Mouse (Mus musculus) stomach, embryonic 14.5 days (tissue): ENCODE data around the gene Cemip. TPM values are rescaled to one million over a fixed set of nuclear protein-coding genes. Genes with fewer than 3 reads are reported as not detected.
A peak's percentile ranks its signal among the peaks of the same experiment; 100 is the strongest.

Experiments
- ATAC-seq: fragments of 200-750 bp; cut with Nextera tagmentation; 2 replicates; pipeline ENCODE4 v1.8.0; 2017; ENCODE audit warnings: low read depth, moderate TSS enrichment; ENCODE audit not compliant: insufficient number of reproducible peaks, insufficient read depth, low FRiP score
- H3K27ac ChIP-seq: fragments of 300-500 bp; sonication (generic); 2 replicates; pipeline ENCODE4 v1.5.1; 2014; ENCODE audit warnings: mild to moderate bottlenecking, low read length, moderate library complexity, mixed read lengths
- H3K27me3 ChIP-seq: fragments of 300-500 bp; sonication (generic); 2 replicates; pipeline ENCODE4 v1.6.1; 2014; ENCODE audit warnings: low read length, control low read depth, mixed read lengths; ENCODE audit not compliant: control insufficient read depth, insufficient read depth
- H3K36me3 ChIP-seq: fragments of 300-500 bp; sonication (generic); 2 replicates; pipeline ENCODE4 v1.6.1; 2014; ENCODE audit warnings: mild to moderate bottlenecking, control low read depth, low read length, moderate library complexity, mixed read lengths; ENCODE audit not compliant: control insufficient read depth, insufficient read depth
- H3K4me1 ChIP-seq: fragments of 300-500 bp; sonication (generic); 2 replicates; pipeline ENCODE4 v1.6.1; 2014; ENCODE audit warnings: low read length, control low read depth, mixed read lengths; ENCODE audit not compliant: control insufficient read depth, insufficient read depth
- H3K4me2 ChIP-seq: fragments of 300-500 bp; sonication (generic); replicated peaks from 2 replicates; pipeline ENCODE4 v1.6.1; 2014; ENCODE audit warnings: low read depth, low read length, control low read depth
- H3K4me3 ChIP-seq: fragments of 300-500 bp; sonication (generic); 2 replicates; pipeline ENCODE4 v1.5.1; 2014; ENCODE audit warnings: low read depth, low read length, control low read depth
- H3K9ac ChIP-seq: fragments of 300-500 bp; sonication (generic); replicated peaks from 2 replicates; pipeline ENCODE4 v1.6.1; 2014; ENCODE audit warnings: low read depth, mild to moderate bottlenecking, control low read depth, low read length, moderate library complexity, mixed read lengths
- H3K9me3 ChIP-seq: fragments of 300-500 bp; sonication (generic); 2 replicates; pipeline ENCODE4 v1.6.1; 2016; ENCODE audit warnings: low read depth, low read length, control low read depth; ENCODE audit not compliant: control insufficient read depth
- WGBS: fragments of 180-500 bp; shearing (Covaris S2); extraction: QIAGEN DNeasy Blood & Tissue Kit; methylation state at CpG from one replicate; pipeline ENCODE4 v1.1.7; 2014; 5-methylcytosine and 5-hydroxymethylcytosine counted together
- polyA plus RNA-seq: library from polyadenylated mRNA; unstranded; fragments of >200 nt; fragmentation: Nextera tagmentation; extraction: Ambion mirVana; gene quantifications from 2 replicates; pipeline ENCODE4 v1.2.1, GENCODE M21; 2014

Cemip gene
- polyA plus RNA-seq, 1 experiment from 2014 or later = 0.42 TPM

DNA sequence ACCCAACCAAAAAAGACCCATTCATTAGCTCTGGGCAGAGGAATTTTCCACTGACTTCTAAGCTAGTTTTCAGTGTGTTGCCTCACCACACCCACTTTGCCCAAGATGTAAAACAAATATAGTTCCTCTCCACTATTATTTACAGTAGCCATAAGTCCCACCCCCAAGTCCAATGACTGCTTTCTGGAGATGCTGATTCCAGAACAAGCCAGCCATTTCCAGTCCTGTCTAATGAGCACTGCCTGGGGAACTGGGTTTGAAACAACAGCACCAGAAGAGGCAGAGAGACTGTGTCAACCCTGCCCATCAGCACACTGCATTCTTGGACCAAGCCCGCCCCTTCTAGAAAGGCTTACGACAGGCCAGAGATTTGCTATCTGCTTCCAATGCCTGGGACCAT, 103.7 kb downstream of the Cemip start:
- no peaks in the 10 kb centered on the region for H3K4me1 ChIP-seq
- no peak overlapping the region for H3K4me2 ChIP-seq
- no peak overlapping the region for H3K9ac ChIP-seq
- 91% methylated on average over 2 of the region's 2 CpGs for whole genome bisulfite sequencing
- no peak overlapping the region for H3K4me3 ChIP-seq
- no peaks in the 10 kb centered on the region for H3K9me3 ChIP-seq
- ATAC-seq = 0 out of 2 replicates have a peak, but pooled peaks have one; percentile 14
- no peak overlapping the region for H3K27ac ChIP-seq
- no peaks in the 10 kb centered on the region for H3K36me3 ChIP-seq
- no peaks in the 10 kb centered on the region for H3K27me3 ChIP-seq

DNA sequence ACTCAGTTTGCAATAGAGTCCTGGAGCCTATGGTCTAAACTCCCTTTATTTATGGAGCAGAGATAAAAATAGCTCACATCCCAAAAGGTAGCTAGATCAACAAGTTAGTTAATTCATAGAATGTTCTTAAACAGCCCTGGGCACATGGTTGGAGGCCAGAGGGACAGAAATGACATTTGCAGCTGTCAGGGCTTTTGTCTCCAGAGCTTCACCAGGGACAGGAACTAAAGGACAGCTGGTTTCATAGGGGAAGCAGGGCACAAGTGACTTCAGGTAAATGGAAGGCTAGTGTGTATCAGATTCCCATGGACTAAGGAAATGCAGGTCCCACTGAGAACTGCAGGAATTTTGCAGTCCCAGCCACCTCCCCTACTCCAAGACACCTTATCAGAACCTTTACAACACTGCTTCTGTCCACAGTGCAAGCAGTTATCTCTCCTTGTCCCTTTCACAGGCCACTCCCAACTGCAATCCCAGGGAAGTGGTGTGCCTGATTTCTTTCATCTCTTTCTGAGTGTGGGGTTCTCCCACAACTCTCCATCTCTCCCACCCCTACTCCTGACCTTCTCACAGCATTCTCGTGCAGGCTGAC, 107.3 kb downstream of the Cemip start:
- Histone ChIP-seq H3K27me3 (no peaks in the 10 kb centered on the region), H3K4me2 (no peak overlapping the region), H3K36me3 (no peaks in the 10 kb centered on the region), H3K9ac (no peak overlapping the region), H3K27ac (no peak overlapping the region), H3K9me3 (no peaks in the 10 kb centered on the region), H3K4me3 (no peak overlapping the region), H3K4me1 (no peaks in the 10 kb centered on the region)
- WGBS = 19% methylated on average over 1 of the region's 1 CpGs
- no peak for ATAC-seq

DNA sequence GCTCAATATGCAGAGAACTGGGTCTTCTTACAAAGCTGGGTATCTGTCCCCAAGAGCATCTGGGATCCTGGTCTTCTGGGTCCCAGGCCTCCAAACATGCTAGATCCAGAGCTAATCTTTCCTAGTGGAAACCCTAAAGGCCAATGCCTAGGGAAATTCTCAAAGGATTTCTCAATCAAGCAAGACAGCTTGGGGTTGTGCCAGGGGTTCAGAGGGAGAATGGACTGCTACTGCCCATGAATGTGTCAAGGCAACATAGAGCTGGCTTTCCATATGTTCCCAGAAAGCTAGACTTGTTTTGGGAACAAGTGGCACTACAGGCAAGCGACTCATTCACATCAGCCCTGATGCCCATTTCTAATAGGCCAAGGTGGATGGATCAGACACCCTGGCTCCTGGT, 107.9 kb downstream of the Cemip start:
- no peaks in the 10 kb centered on the region for H3K27me3 ChIP-seq
- ATAC-seq = no peak
- H3K4me3 ChIP-seq = no peak overlapping the region
- 100% methylated on average over 1 of the region's 1 CpGs for WGBS
- no peak overlapping the region for H3K27ac ChIP-seq
- H3K9me3 ChIP-seq = no peaks in the 10 kb centered on the region
- no peak overlapping the region for H3K9ac ChIP-seq
- no peaks in the 10 kb centered on the region for H3K4me1 ChIP-seq
- H3K4me2 ChIP-seq = no peak overlapping the region
- H3K36me3 ChIP-seq = no peaks in the 10 kb centered on the region

DNA sequence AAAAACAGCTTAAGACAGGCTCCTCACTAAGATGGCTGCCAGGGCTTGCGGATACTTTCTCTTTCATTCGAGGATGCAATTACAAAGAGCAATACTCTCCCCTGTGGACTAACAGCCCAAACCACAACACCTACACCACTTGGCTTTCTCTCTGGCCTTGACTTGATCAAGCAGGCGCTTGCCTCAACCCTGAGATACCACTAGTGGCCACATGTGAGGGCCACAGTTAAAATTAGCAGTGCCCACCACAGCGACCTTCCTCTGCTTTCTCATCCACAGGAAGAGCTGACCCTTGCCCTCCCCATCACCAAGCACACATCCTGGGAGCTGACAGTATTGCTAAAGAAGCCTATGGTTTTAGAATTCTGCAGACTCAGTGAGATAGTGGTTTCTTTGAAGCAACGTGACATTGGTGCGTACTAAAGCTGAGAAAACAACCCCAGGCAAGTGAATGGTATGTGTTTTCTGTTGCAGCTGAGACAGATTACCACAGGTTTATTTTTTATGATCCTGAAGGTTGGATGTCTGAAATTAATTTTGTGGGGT, 109.8 kb downstream of the Cemip start:
- H3K9ac ChIP-seq = no peak overlapping the region
- whole genome bisulfite sequencing = 72% methylated on average over 6 of the region's 6 CpGs

DNA sequence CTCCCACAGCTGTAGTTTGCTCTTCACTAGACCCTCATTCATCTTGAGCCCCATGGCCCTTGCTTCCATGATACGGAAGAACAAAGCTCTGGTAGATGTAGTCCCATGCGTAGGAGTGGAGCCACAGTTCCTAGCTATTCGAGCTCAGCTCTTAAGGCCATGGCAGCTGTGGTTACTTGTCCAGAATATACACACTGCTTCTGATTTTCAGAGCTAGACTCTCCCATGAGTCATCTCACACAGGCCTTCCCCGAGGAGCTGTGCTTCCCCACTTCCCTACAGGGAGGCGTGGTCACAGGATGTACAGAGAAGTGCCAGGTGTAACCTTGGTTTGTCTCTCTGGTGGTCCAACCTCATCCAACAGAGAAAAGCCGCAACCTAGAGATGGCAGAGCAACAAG, 111.0 kb downstream of the Cemip start:
- ATAC-seq = no peak
- 79% methylated on average over 6 of the region's 6 CpGs for WGBS
- Histone ChIP-seq H3K27me3 (no peaks in the 10 kb centered on the region), H3K27ac (no peak overlapping the region), H3K4me2 (no peak overlapping the region), H3K36me3 (no peaks in the 10 kb centered on the region), H3K4me1 (no peaks in the 10 kb centered on the region), H3K4me3 (no peak overlapping the region), H3K9ac (no peak overlapping the region), H3K9me3 (no peaks in the 10 kb centered on the region)

More for the DNA sequence above, 109.8 kb downstream of the Cemip start:
- no peak overlapping the region for H3K4me3 ChIP-seq
- H3K4me2 ChIP-seq = no peak overlapping the region
- no peak overlapping the region for H3K27ac ChIP-seq
- no peaks in the 10 kb centered on the region for H3K36me3 ChIP-seq
- H3K9me3 ChIP-seq = no peaks in the 10 kb centered on the region
- H3K4me1 ChIP-seq = no peaks in the 10 kb centered on the region
- no peaks in the 10 kb centered on the region for H3K27me3 ChIP-seq
- no peak for ATAC-seq

DNA sequence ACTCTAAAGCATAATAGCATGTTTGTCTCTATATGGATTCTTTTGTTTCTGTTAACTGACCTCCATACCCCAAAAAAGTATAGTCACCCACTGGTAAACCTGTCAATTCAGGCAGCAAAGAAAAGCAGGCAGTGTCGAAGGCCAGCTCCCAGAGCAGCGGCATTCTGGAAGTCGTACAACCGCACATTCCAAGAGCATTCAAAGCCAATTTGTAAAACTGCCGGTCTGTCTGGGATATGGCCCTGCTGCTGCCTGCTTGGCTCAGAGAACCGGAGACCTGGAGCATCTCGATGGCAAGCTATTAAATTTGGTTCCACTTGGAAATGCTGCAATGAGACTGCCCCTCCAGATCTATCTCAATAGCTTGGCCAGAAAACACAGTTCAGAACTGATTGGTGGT, 113.8 kb downstream of the Cemip start:
- H3K27me3 ChIP-seq = no peaks in the 10 kb centered on the region
- H3K4me2 ChIP-seq = no peak overlapping the region
- H3K36me3 ChIP-seq = no peaks in the 10 kb centered on the region
- no peak overlapping the region for H3K9ac ChIP-seq
- ATAC-seq = no peak
- no peak overlapping the region for H3K27ac ChIP-seq
- H3K4me1 ChIP-seq = no peaks in the 10 kb centered on the region
- WGBS = 39% methylated on average over 7 of the region's 7 CpGs
- H3K4me3 ChIP-seq = no peak overlapping the region
- no peaks in the 10 kb centered on the region for H3K9me3 ChIP-seq

DNA sequence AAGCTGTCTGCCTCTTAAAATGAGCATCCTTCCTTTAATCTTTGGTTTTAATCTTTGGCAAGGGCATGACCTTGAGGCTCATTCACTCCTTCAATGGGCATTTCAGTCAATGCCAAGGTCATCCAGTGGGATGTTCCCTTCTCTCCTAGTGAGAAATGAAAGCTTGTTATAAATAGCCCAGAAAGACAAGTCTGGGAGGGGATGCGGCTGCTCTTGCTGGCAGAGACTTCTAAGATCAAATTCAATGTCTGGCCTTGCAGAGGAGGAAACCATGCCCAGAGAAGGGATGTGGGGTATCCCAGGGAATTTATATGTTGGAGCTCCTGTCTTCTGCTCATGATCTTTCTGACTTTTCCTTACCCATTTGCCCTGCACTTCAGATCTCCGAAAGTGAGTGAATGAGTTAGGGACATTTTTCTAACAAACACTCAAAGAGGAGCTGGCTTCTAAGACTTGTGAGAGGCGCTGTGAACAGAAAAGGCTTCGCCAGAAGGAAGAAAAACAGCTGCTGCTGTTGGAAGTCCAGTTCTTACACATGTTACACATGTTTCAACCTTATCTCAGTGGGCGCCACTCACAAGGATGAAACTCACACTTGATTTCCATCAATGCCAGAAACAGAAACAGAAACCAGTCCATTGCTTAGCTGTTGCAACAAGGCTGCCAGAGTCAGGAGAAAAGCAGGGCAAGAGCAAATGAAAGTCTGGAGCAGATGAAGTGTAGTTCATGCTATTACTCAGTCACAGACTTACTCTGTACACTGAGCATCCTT, 120.1 kb downstream of the Cemip start:
- 59% methylated on average over 5 of the region's 5 CpGs for WGBS
- H3K27ac ChIP-seq = no peak overlapping the region
- H3K9ac ChIP-seq = no peak overlapping the region
- no peak overlapping the region for H3K4me3 ChIP-seq
- ATAC-seq = no peak
- no peaks in the 10 kb centered on the region for H3K4me1 ChIP-seq
- no peaks in the 10 kb centered on the region for H3K36me3 ChIP-seq
- no peak overlapping the region for H3K4me2 ChIP-seq
- H3K9me3 ChIP-seq = no peaks in the 10 kb centered on the region
- no peaks in the 10 kb centered on the region for H3K27me3 ChIP-seq

DNA sequence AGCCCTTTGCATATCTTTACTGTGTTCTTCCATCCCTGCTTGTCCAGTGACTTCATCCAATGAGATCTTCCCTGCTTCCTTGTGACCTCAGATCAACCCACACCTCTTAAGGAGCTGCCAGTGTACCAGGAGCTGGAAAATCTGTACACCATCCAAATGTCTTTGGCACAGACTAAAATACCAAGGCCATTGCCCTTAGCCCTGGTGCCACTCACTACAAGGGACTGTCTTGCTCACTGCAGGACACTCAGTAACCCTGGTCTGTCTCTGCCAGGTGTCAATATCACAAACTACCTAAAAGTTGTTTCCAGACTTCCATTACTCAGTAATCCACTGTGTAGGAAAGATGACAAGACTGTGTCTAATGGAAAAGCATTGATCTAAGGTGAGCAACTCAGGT, 121.1 kb downstream of the Cemip start:
- Histone ChIP-seq H3K27me3 (no peaks in the 10 kb centered on the region), H3K36me3 (no peaks in the 10 kb centered on the region), H3K4me3 (no peak overlapping the region), H3K9ac (no peak overlapping the region), H3K4me2 (no peak overlapping the region), H3K4me1 (no peaks in the 10 kb centered on the region), H3K9me3 (no peaks in the 10 kb centered on the region), H3K27ac (no peak overlapping the region)
- ATAC-seq = no peak
